Mouse (Mus musculus) adrenal gland, postnatal 10 days (tissue): Measurements from ENCODE around the gene 4930415O20Rik. TPM values are rescaled to one million over a fixed set of nuclear protein-coding genes. Genes with fewer than 3 reads are reported as not detected.
A peak's percentile ranks its signal among the peaks of the same experiment; 100 is the strongest.
"Not testable (repeated sequence)": the region's sequence is repeated elsewhere in the genome, so short reads cannot be mapped to it uniquely, and the experiment has no call there.

Experiments
- DNase-seq: peaks from one replicate; pipeline ENCODE4 v3.0.0; 2021; ENCODE audit warnings: mixed read lengths
- total RNA-seq, 2 experiments: library from RNA; stranded (reverse); gene quantifications; 2 replicates each; pipeline ENCODE4 v1.2.3; 2021

Gene 4930415O20Rik
- total RNA-seq, 2 experiments from 2014 or later = 0.58 to 1.2 TPM

DNA sequence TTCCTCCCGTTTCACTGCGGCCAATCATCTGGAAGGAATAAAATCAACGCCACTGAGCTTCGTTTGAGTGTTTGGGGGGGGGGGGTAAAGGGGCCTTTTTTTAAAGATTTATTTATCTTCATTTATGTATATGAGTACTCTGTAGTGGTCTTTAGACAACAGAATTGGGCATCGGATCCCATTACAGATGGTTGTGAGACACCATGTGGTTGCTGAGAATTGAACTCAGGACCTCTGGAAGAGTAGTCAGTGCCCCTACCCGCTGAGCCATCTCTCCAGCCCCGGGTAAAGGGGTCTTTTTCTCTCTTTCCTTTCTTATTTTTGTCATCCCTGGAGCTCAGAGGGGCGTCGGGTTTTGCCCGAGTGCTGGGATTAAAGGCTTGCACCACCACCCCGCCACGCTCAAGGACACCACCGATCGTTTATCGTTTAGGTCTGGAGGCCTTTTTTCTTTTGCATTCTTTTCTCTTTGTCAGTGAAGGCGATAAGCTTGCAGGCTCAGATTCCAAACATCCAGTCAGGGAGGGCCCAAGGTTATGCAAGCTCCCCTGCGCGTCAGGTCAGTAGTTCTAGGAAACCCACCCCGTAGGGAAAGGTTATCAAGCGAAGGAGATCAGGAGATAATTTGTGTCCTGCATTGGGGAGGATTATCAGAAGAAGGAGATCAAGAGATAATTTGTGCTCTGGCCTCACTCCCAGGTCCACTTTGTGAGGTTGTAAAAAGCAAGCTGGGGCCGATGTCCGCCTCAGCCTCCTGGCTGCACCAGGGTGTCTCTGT, 2.4 kb upstream of the 4930415O20Rik start:
- peak; percentile 49 for DNase-seq

- no peak for DNase-seq
Observed at GRCm38 (mm10) chr15:98569216-98569615, 1.6 kb upstream of the 4930415O20Rik start.

DNA sequence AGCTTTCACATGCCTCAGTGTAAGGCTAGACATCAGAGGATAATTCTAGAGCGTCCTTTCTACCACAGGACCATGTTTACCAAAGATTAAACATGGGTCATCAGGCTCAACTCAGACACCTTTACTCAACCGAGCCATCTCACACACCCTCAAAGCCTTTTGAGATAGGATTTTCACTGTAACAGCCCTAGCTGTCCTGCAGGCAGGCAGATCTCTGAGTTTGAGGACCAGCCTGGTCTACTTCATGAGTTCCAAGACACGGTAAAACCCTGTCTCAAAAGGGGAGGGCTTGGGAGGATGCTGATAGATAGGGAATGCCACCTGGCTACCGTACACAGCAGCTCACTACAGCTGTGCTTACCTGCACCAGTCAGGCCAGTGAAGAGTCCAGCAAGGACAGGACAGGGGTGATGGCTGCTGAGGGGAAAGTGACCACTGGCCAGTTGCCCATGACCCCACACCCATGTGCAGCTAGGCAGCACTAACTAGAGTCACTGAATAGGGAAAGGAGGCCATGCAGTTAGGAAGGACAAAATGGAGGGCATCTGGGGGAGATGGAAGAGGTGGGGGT, 924 bp upstream of the 4930415O20Rik start:
- DNase-seq = no peak

DNA sequence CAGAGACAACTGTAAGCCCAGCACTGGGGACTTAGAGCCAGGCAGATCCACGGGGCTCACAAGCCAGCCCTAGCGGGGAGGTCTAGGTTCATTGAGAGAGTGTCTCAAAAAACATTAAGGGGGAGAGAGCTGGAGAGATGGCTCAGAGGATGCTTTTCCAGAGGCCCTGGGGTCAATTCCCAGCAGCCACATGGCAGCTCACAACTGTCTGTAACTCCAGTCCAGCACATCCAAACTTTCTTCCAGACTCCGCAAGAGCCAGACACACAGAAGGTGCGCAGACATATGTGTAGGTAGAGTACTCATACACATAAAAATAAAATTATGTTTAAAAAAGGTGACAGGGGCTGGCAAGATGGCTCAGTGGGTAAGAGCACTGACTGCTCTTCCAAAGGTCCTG, 2.5 kb downstream of the 4930415O20Rik start:
- no peak for DNase-seq

DNA sequence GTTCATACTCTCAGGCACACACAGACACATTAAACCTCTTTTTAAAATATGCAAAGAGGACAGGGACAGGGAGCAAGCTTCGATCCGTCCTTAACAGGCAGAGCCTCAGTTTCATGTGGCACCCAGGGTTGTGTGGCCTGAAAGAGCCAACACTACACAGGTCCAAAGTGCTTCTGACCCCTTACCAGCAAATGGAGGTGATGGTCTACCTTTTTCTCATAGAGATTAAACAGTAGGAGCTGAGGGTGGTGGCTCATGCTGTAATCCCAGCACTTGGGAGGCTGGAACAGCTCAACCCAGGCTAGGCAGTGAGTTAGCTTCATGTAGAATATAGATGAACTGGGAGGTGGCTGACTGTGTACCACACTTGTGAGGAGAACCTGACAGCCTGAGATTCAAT, 8.5 kb downstream of the 4930415O20Rik start:
- DNase-seq = no peak

DNA sequence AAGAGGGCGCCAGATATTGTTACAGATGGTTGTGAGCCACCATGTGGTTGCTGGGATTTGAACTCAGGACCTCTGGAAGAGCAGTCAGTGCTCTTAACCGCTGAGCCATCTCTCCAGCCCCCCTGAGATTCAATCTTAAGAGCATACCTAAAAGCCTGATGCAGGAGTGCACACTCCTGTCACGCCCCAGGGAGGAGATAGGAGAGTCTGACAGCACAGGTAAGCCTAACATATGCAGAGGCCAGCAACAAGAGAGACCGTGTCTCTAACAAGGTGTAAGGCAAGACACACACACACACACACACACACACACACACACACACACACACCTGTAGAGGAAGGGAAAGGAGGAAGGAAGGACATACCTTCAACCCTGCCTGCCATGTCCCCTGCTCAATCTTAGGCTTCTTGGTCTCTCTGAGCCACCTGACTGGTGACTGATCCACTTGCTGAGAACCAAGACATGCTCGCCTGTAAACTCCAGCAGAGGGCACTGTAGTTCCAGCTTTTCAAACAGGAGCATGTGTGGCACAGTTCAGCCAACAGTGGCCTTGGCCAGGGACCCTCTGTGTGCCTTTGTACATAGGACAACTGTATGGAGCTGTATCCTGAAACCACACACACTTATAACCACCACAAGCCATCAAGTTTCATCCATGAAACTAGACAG, 9.1 kb downstream of the 4930415O20Rik start:
- DNase-seq = peak; percentile 80

DNA sequence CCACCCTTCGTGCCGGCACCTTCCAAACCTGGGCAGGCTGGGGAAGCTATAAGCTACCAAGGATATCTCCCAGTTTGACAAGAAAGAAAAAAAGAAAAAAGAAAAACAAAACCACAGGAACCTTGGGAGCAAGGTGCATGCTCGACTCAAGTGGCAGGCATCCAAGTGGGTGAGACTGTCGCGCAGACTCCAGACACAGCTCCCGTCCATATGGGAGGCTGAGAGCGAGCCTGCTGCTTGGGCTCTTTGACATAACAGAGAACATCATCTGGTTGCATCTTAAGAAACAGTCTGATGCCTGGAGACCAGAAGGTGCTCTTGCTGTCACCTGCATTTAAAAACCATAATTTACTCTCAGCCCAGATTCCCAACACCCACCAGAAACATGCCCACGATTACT, 11.6 kb downstream of the 4930415O20Rik start:
- DNase-seq = peak; percentile 67

GRCm38 (mm10) chr15:98582996-98583395, 12.2 kb downstream of the 4930415O20Rik start:
- no peak for DNase-seq

GRCm38 (mm10) chr15:98585421-98585820, 14.6 kb downstream of the 4930415O20Rik start:
- DNase-seq = no peak

DNA sequence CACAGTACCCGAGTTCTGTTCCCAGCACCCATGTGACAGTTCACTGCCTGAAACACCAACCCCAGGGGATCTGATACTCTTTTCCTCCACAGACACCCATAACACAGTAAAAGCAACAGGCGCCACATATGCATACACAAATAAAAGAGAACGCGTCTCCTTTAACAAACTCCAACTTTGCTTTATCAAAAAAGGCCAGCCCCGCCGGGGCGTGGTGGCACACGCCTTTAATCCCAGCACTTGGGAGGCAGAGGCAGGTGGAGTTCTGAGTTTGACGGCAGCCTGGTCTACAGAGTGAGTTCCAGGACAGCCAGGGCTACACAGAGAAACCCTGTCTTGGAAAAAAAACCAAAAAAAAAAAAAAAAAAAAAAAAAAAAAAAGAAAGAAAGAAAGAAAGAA, 15.3 kb downstream of the 4930415O20Rik start:
- DNase-seq = not testable (repeated sequence)

DNA sequence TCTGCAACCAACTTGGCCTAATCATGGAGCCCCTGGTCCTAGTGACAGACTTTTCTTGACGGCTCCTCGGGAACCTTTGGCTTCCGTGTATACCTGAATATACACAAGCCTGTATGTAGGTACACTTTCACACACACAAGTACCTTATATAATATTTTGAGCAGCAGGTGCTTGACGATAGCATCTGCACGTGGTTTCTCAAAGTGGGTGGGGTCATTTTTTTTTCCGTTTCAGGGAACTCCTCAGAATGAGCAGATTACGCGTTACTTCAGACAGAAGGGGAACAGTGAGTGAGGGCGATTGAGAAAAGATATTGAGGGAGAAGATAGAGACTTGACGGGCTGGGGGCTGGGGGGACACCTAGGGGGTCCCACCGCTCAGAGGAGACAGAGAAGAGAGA, 16.9 kb downstream of the 4930415O20Rik start:
- DNase-seq = no peak

DNA sequence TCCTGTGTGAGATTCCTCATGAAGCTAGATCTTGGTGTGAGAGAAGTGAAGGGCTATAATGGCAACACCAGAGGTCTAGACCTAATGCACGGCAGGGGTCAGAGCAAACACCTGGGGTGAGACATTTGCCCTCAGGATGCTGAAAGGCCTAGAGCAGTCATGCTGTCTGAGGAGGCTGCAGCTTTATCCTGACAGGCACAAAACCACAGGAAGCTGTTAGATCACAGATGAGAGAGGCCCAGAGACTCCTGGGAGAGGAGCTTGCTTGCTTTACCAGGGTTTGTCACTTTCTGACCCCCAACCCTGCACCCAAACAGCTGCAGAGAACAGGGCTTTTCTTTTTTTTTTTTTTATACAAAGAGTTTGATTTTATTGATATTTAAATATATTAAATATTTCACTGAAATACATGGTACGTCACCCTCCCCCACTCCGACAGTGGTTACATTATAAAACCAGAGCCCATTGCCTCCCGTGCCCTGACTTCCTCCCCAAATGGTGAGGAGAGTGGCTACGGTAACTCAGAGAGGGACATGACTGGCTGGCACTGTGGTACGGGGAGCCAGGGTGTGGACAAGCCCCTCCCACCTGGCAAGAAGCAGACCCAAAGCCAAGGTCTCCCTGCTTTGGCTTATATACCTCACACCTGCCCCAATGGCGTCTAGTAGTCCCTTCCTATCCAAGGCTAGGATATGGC, 19.0 kb downstream of the 4930415O20Rik start:
- DNase-seq = no peak

- DNase-seq = no peak
Observed at GRCm38 (mm10) chr15:98591396-98591795, 20.6 kb downstream of the 4930415O20Rik start.

- no peak for DNase-seq
Observed at GRCm38 (mm10) chr15:98594193-98594592, 23.4 kb downstream of the 4930415O20Rik start.

- no peak for DNase-seq
Observed at GRCm38 (mm10) chr15:98595049-98595448, 24.2 kb downstream of the 4930415O20Rik start.

DNA sequence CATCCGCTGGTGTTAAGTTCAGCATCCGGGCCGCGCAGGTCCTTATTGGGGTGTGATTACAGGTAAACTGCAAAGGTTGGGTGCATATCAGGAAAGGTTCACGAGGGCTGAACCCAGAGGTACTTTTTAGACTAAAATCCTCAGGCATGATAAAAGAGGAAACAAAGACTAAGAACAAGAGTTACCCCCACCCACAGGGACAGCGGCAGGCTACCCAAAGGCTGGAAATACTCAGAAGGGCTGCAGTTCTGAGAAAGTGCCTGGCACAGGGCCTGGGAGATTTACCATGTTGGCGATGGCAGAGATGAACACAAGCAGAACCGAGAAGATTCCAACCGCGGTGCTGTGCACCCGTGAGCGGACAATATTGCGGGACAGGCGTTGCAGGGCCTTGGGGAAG, 25.8 kb downstream of the 4930415O20Rik start:
- DNase-seq = no peak

- DNase-seq = no peak
Observed at GRCm38 (mm10) chr15:98600036-98600709, 29.4 kb downstream of the 4930415O20Rik start.

DNA sequence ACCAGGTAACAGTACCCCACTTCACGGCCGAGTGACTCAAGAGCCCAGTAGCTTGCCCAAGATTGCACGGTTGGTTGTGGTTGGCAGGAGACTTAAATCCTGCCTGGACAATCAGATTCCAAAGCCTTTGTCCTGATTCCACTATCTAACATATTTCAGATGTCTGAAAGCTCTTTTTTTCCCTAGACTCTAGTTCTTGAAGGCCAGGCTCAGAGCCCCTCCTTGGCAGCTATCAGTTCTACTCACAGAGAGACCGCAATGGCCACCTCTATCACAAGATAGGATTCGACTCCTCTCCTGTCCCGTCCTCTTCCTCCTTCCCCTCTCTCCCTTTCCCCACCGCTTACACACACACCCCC, 31.0 kb downstream of the 4930415O20Rik start:
- no peak for DNase-seq

GRCm38 (mm10) chr15:98602191-98602881, 31.5 kb downstream of the 4930415O20Rik start:
- peak; percentile 54 for DNase-seq

GRCm38 (mm10) chr15:98602921-98603458, 32.2 kb downstream of the 4930415O20Rik start:
- peak; percentile 45 for DNase-seq

DNA sequence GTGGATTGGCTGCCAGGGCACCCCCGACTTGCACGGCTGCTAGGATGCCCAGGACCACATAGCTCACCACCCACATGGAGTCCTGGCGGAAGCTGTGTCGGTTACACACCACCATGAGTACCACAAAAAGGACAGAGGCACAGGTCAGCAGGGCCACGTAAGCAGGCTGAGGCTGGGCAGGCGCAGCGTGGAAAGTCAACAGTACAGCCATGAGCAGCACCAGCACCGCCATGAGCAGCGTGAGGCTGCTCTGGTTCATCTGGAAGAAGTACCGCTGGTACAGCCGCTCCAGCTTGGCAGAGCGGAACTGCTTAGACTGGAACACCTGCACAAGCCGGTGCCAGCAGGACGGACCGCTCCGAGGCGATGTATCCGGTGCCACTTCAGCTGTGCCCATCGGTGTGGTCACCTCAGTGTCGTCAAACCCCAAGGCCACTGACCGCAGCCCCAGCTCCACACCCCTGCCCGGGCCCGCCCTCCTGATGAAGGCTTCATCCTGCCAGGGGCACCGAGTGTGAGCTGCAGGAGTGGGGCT, 33.3 kb downstream of the 4930415O20Rik start:
- no peak for DNase-seq
